Mouse (Mus musculus) CH12.LX (cell line): ENCODE measurements around the gene Qprt. TPM values are rescaled to one million over a fixed set of nuclear protein-coding genes. Genes with fewer than 3 reads are reported as not detected.
A peak's percentile ranks its signal among the peaks of the same experiment; 100 is the strongest.

Source experiments
- DNase-seq: peaks from one replicate; pipeline ENCODE4 v3.0.0-alpha.2; 2013; ENCODE audit errors: extremely low read depth
- H3K27ac ChIP-seq: 2 replicates; pipeline ENCODE4 v1.5.1; 2012; ENCODE audit warnings: low read depth, mild to moderate bottlenecking, control low read depth, moderate library complexity; ENCODE audit not compliant: insufficient read depth
- H3K27me3 ChIP-seq: replicated peaks from 2 replicates; pipeline ENCODE3; 2012; ENCODE audit warnings: inconsistent platforms
- H3K36me3 ChIP-seq, 2 experiments: replicated peaks in 1 of 2; 2 replicates each; pipeline versions ENCODE3 to v1.6.1; 2012; ENCODE audit warnings: inconsistent platforms in 1 of 2, low read length in 1 of 2, mild to moderate bottlenecking in 1 of 2, mixed read lengths in 1 of 2, moderate library complexity in 1 of 2; ENCODE audit not compliant: control insufficient read depth in 1 of 2, insufficient read depth in 1 of 2
- H3K4me1 ChIP-seq, 2 experiments: 2 replicates each; pipeline ENCODE4 v1.6.1; 2012; ENCODE audit warnings: inconsistent platforms in 1 of 2, moderate library complexity in 1 of 2; ENCODE audit not compliant: insufficient read depth in 2 of 2, control insufficient read depth in 1 of 2
- H3K4me2 ChIP-seq: 2 replicates; pipeline ENCODE4 v1.6.1; 2012; ENCODE audit warnings: low read depth, mild to moderate bottlenecking, control low read depth; ENCODE audit not compliant: poor library complexity, insufficient read depth, severe bottlenecking
- H3K4me3 ChIP-seq, 3 experiments: fragments of 150-350 bp in 1 of 3; sonication (generic) in 1 of 3; replicated peaks in 1 of 3; 2 replicates each; pipeline versions ENCODE3 to v1.5.1; 2011 to 2012; ENCODE audit warnings: low read depth in 2 of 3, low read length in 2 of 3, mild to moderate bottlenecking in 2 of 3, moderate library complexity in 2 of 3, control low read depth in 1 of 3, improper control_type of control experiment in 1 of 3, inconsistent platforms in 1 of 3, mixed read lengths in 1 of 3; ENCODE audit not compliant: poor library complexity in 1 of 3
- H3K79me2 ChIP-seq: replicated peaks from 2 replicates; pipeline ENCODE4 v1.6.1; 2012; ENCODE audit warnings: mild to moderate bottlenecking, moderate library complexity; ENCODE audit not compliant: control insufficient read depth, poor library complexity, insufficient read depth, severe bottlenecking; ENCODE audit errors: extremely low read depth
- H3K9ac ChIP-seq: 2 replicates; pipeline ENCODE4 v1.6.1; 2012; ENCODE audit warnings: low read depth, mild to moderate bottlenecking, control low read depth, moderate library complexity; ENCODE audit not compliant: insufficient read depth
- H3K9me3 ChIP-seq: replicated peaks from 2 replicates; pipeline ENCODE3; 2012; ENCODE audit warnings: low read length, inconsistent platforms, mixed read lengths
- CHD1 ChIP-seq: IDR thresholded peaks from 2 replicates; pipeline ENCODE4 v1.6.1; 2012; ENCODE audit warnings: low read depth, low read length, improper control_type of control experiment, inconsistent platforms
- CTCF ChIP-seq, 2 experiments: IDR thresholded peaks in 1 of 2; conservative IDR thresholded peaks in 1 of 2; 2 replicates each; pipeline ENCODE4 v1.5.1; 2011 to 2012; ENCODE audit warnings: low read depth in 2 of 2, low read length in 2 of 2, improper control_type of control experiment in 1 of 2, inconsistent platforms in 1 of 2, mild to moderate bottlenecking in 1 of 2, moderate library complexity in 1 of 2
- E2F4 ChIP-seq: IDR thresholded peaks from 2 replicates; pipeline ENCODE4 v1.6.1; 2011; ENCODE audit warnings: low read depth, low read length, improper control_type of control experiment; ENCODE audit not compliant: insufficient replicate concordance
- ELF1 ChIP-seq: IDR thresholded peaks from 2 replicates; pipeline ENCODE4 v1.6.1; 2014; ENCODE audit warnings: low read depth, mild to moderate bottlenecking, inconsistent platforms, low read length, improper control_type of control experiment
- EP300 ChIP-seq: IDR thresholded peaks from 2 replicates; pipeline ENCODE4 v1.6.1; 2011; ENCODE audit warnings: low read length, improper control_type of control experiment
- GABPA ChIP-seq: IDR thresholded peaks from 2 replicates; pipeline ENCODE4 v1.6.1; 2012; ENCODE audit warnings: low read depth, low read length, improper control_type of control experiment, inconsistent platforms; ENCODE audit not compliant: insufficient replicate concordance
- KAT2A ChIP-seq: IDR thresholded peaks from 2 replicates; pipeline ENCODE4 v1.6.1; 2012; ENCODE audit warnings: low read length, improper control_type of control experiment, inconsistent platforms; ENCODE audit not compliant: insufficient replicate concordance
- MAX ChIP-seq: IDR thresholded peaks from 2 replicates; pipeline ENCODE4 v1.6.1; 2011; ENCODE audit warnings: low read length, improper control_type of control experiment
- MAZ ChIP-seq: IDR thresholded peaks from 2 replicates; pipeline ENCODE4 v1.6.1; 2012; ENCODE audit warnings: low read depth, mild to moderate bottlenecking, inconsistent platforms, low read length, improper control_type of control experiment, moderate library complexity
- NELFE ChIP-seq: IDR thresholded peaks from 2 replicates; pipeline ENCODE4 v1.6.1; 2011; ENCODE audit warnings: low read depth, low read length, improper control_type of control experiment
- NRF1 ChIP-seq: IDR thresholded peaks from 2 replicates; pipeline ENCODE4 v1.6.1; 2014; ENCODE audit warnings: low read depth, mild to moderate bottlenecking, inconsistent platforms, low read length, improper control_type of control experiment, moderate library complexity
- POLR2A ChIP-seq: IDR thresholded peaks from 2 replicates; pipeline ENCODE4 v1.6.1; 2011; ENCODE audit warnings: low read depth, mild to moderate bottlenecking, improper control_type of control experiment, low read length
- POLR2AphosphoS2 ChIP-seq: IDR thresholded peaks from 2 replicates; pipeline ENCODE4 v1.6.1; 2011; ENCODE audit warnings: low read depth, low read length, improper control_type of control experiment
- SIN3A ChIP-seq: IDR thresholded peaks from 2 replicates; pipeline ENCODE4 v1.6.1; 2012; ENCODE audit warnings: low read length, improper control_type of control experiment, inconsistent platforms
- TCF12 ChIP-seq: IDR thresholded peaks from 2 replicates; pipeline ENCODE4 v1.6.1; 2014; ENCODE audit warnings: low read depth, mild to moderate bottlenecking, inconsistent platforms, low read length, improper control_type of control experiment
- UBTF ChIP-seq: IDR thresholded peaks from 2 replicates; pipeline ENCODE4 v1.6.1; 2012; ENCODE audit warnings: low read depth, mild to moderate bottlenecking, inconsistent platforms, low read length, improper control_type of control experiment, moderate library complexity
- USF1 ChIP-seq: IDR thresholded peaks from 2 replicates; pipeline ENCODE4 v1.6.1; 2014; ENCODE audit warnings: low read depth, mild to moderate bottlenecking, inconsistent platforms, low read length, improper control_type of control experiment
- USF2 ChIP-seq: conservative IDR thresholded peaks from 2 replicates; pipeline ENCODE4 v1.6.1; 2011; ENCODE audit warnings: low read depth, low read length, improper control_type of control experiment
- ZKSCAN1 ChIP-seq: IDR thresholded peaks from 2 replicates; pipeline ENCODE4 v1.6.1; 2012; ENCODE audit warnings: low read depth, inconsistent platforms, low read length, improper control_type of control experiment, borderline replicate concordance
- ZNF384 ChIP-seq: IDR thresholded peaks from 2 replicates; pipeline ENCODE4 v1.6.1; 2012; ENCODE audit warnings: low read depth, low read length, improper control_type of control experiment, inconsistent platforms
- dilution Hi-C: fragments of 300-500 bp; cut with MboI; formaldehyde crosslinking; loops from 2 replicates; pipeline ENCODE4 v1.14.3; 2020; ENCODE audit warnings: low sequenced_read_pairs; ENCODE audit not compliant: extremely low pct_unique_long_range_greater_than_20kb, extremely low pct_ligation_motif_present
- in situ Hi-C: fragments of 300-500 bp; cut with MboI; formaldehyde crosslinking; loops from 3 replicates; pipeline ENCODE4 v1.14.3; 2019; ENCODE audit warnings: low sequenced_read_pairs, low pct_ligation_motif_present, low pct_unique_long_range_greater_than_20kb, mixed read lengths
- polyA plus RNA-seq: library from polyadenylated mRNA; unstranded; fragments of >175 nt; gene quantifications from 2 replicates; pipeline ENCODE4 v1.2.1, GENCODE M21; 2012; ENCODE audit warnings: low read depth; ENCODE audit not compliant: insufficient read length
- total RNA-seq, 2 experiments: library from RNA; depleted of rRNA; stranded (reverse); fragments of 300-350 nt in 1 of 2; fragments of >200 nt in 1 of 2; gene quantifications; 2 replicates each; pipeline ENCODE4 v1.2.3; 2012 to 2014

Gene Qprt
- total and polyA plus RNA-seq, 3 experiments: 0.14 to 0.30 TPM; not detected in 1

DNA sequence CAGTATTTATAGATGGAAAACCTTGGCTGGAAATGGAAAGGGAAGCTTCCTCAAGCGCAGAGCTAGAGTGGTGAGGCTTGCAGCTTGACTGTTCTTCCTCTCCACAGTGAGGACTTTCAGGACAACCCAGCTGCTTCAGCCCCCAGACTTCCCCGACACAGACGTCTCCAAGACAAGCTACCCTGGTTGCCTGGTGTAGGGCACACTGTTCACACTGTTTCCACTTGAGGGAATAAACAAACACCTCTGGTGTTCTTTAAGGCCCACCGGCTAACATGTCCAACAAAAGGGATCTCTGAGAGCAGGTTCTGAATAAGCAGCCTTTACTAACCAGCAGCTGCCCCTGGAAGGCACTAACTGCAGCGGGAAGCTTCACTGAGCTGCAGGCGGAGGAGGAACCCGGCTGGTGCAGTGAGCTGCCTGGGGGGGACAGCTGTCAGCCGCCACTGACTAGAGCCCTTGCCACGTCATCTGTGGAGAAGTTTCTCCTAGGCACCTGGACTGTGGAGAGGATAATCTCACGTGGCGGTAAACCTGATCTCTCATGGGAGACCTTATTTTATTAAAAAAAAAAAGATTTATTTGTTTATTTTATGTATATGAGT, 5.6 kb downstream of the Qprt start (continued):
- TF ChIP-seq ZNF384 (peak; percentile 46; the same call in 1 of the 2 replicates), ZKSCAN1 (no peak), ELF1 (no peak), MAZ (no peak), KAT2A (no peak), USF1 (no peak), NRF1 (no peak), MAX (0 out of 2 replicates have a peak, but pooled peaks have one; percentile 18), CHD1 (no peak), UBTF (no peak), POLR2A (no peak), NELFE (no peak), POLR2AphosphoS2 (no peak), TCF12 (peak; percentile 87)

DNA sequence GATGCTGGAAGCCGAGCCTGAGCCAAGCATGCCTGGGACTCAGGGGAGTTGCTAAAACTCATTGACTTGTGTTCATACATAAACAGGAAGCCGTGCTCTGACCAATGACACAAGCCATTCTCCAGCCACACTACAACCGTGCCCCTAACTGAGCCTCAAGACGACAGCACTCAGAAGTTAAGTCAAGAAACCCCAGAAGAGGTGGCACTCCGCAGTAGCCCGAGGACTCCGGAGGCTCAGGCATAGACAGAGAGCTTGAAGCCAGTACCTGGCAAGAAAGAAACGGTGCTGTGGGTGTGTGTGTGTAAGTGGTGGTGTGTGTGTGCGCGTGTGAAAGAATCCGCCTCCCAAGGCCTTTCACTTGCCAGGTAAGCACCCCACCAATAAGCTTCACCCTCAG, 7.1 kb downstream of the Qprt start:
- Histone ChIP-seq H3K36me3 (no peaks in the 10 kb centered on the region), H3K9ac (no peak overlapping the region), H3K9me3 (no peaks in the 10 kb centered on the region), H3K79me2 (no peaks in the 10 kb centered on the region), H3K27ac (no peak overlapping the region), H3K4me2 (no peak overlapping the region), H3K4me1 (peaks cover 39 to 87% of the 10 kb centered on the region in 2 experiments), H3K4me3 (no peak overlapping the region), H3K27me3 (no peaks in the 10 kb centered on the region)
- DNase-seq: no peak
- dilution Hi-C loops (no loop called here), in situ Hi-C loops (loop anchor here (10.0 kb wide), 1 partner anchor 470 kb away; the partner anchor contains the start of gene Sgf29)
- TF ChIP-seq USF2 (no peak), SIN3A (no peak), UBTF (no peak), MAX (no peak), E2F4 (no peak), GABPA (no peak), EP300 (no peak), CTCF (conservative IDR thresholded peaks at IDR 0.05 in 1 of 2, IDR thresholded peaks at IDR 0.05 in 1 of 2; ENCODE audit: low read depth in 2 of 2, low read length in 2 of 2) (no peak)
